Mouse (Mus musculus): Measurements from ENCODE around the gene Pik3r2. TPM values are rescaled to one million over a fixed set of nuclear protein-coding genes. Genes with fewer than 3 reads are reported as not detected.

Pik3r2 gene
- polyA plus RNA-seq, 1 experiment from 2014 or later = 110 TPM

- in situ Hi-C loops (cut with MboI; ENCODE audit: low pct_unique_long_range_greater_than_20kb) = no loop called here
- H3K27me3 ChIP-seq = no peaks in the 10 kb centered on the region
- no peak for TF ChIP-seq CTCF (IDR thresholded peaks at IDR 0.05)
- ChIA-PET POLR2A (interaction anchor here (1.1 kb wide), 1 partner anchor 11 kb away, joined by 3 read pairs; no protein-coding TSS in a partner anchor), CTCF (no interaction called here)
- no peak for ATAC-seq
- DNase-seq (ENCODE audit: low read depth, low spot score) = no peak
These were observed 33.4 kb downstream of the Pik3r2 start for GRCm38 (mm10) chr8:70742981-70743655.

- no peaks in the 10 kb centered on the region for H3K27me3 ChIP-seq
- no peak for TF ChIP-seq CTCF (IDR thresholded peaks at IDR 0.05)
- no peak for ATAC-seq
- no peak for DNase-seq (ENCODE audit: low read depth, low spot score)
- in situ Hi-C loops (cut with MboI; ENCODE audit: low pct_unique_long_range_greater_than_20kb) = no loop called here
- POLR2A ChIA-PET = no interaction called here
- CTCF ChIA-PET = no interaction called here
These were observed 34.3 kb downstream of the Pik3r2 start for GRCm38 (mm10) chr8:70742176-70742575.

GRCm38 (mm10) chr8:70741661-70742060 lies 34.9 kb downstream of the Pik3r2 start:
- no peak for ATAC-seq
- ChIA-PET POLR2A (no interaction called here), CTCF (no interaction called here)
- in situ Hi-C loops (cut with MboI; ENCODE audit: low pct_unique_long_range_greater_than_20kb) = no loop called here
- no peaks in the 10 kb centered on the region for H3K27me3 ChIP-seq
- no peak for DNase-seq (ENCODE audit: low read depth, low spot score)
- no peak for TF ChIP-seq CTCF (IDR thresholded peaks at IDR 0.05)

GRCm38 (mm10) chr8:70738211-70738610 lies 38.3 kb downstream of the Pik3r2 start:
- ATAC-seq (no peak), DNase-seq (ENCODE audit: low read depth, low spot score) (no peak)
- in situ Hi-C loops (cut with MboI; ENCODE audit: low pct_unique_long_range_greater_than_20kb) = no loop called here
- no peaks in the 10 kb centered on the region for H3K27me3 ChIP-seq
- ChIA-PET CTCF (no interaction called here), POLR2A (interaction anchor here (0.6 kb wide), 1 partner anchor 10 kb away, joined by 3 read pairs; no protein-coding TSS in a partner anchor)
- no peak for TF ChIP-seq CTCF (IDR thresholded peaks at IDR 0.05)

- no peaks in the 10 kb centered on the region for H3K27me3 ChIP-seq
- ChIA-PET CTCF (no interaction called here), POLR2A (no interaction called here)
- no peak for DNase-seq (ENCODE audit: low read depth, low spot score)
- in situ Hi-C loops (cut with MboI; ENCODE audit: low pct_unique_long_range_greater_than_20kb) = no loop called here
- no peak for ATAC-seq
- no peak for TF ChIP-seq CTCF (IDR thresholded peaks at IDR 0.05)
These were observed 38.8 kb downstream of the Pik3r2 start for GRCm38 (mm10) chr8:70737705-70738104.

- CTCF ChIA-PET = no interaction called here
- POLR2A ChIA-PET = no interaction called here
- peak; percentile 34 for ATAC-seq
- H3K27me3 ChIP-seq = no peaks in the 10 kb centered on the region
- no peak for TF ChIP-seq CTCF (IDR thresholded peaks at IDR 0.05)
- DNase-seq (ENCODE audit: low read depth, low spot score) = no peak
- in situ Hi-C loops (cut with MboI; ENCODE audit: low pct_unique_long_range_greater_than_20kb) = no loop called here
These were observed 45.6 kb downstream of the Pik3r2 start for GRCm38 (mm10) chr8:70730956-70731355.

GRCm38 (mm10) chr8:70729808-70730475 lies 46.6 kb downstream of the Pik3r2 start:
- DNase-seq (ENCODE audit: low read depth, low spot score) (no peak), ATAC-seq (no peak)
- in situ Hi-C loops (cut with MboI; ENCODE audit: low pct_unique_long_range_greater_than_20kb) = no loop called here
- POLR2A ChIA-PET = no interaction called here
- TF ChIP-seq CTCF (IDR thresholded peaks at IDR 0.05) = no peak
- H3K27me3 ChIP-seq = no peaks in the 10 kb centered on the region
- CTCF ChIA-PET = no interaction called here

- ChIA-PET CTCF (no interaction called here), POLR2A (interaction anchor here (0.7 kb wide), 1 partner anchor 10 kb away, joined by 3 read pairs; no protein-coding TSS in a partner anchor)
- TF ChIP-seq CTCF (IDR thresholded peaks at IDR 0.05) = no peak
- in situ Hi-C loops (cut with MboI; ENCODE audit: low pct_unique_long_range_greater_than_20kb) = no loop called here
- no peak for DNase-seq (ENCODE audit: low read depth, low spot score)
- H3K27me3 ChIP-seq = no peaks in the 10 kb centered on the region
- no peak for ATAC-seq
These were observed 49.8 kb downstream of the Pik3r2 start for GRCm38 (mm10) chr8:70726721-70727120.

- no peak for TF ChIP-seq CTCF (IDR thresholded peaks at IDR 0.05)
- POLR2A ChIA-PET = no interaction called here
- DNase-seq (ENCODE audit: low read depth, low spot score) = no peak
- no peak for ATAC-seq
- CTCF ChIA-PET = no interaction called here
- in situ Hi-C loops (cut with MboI; ENCODE audit: low pct_unique_long_range_greater_than_20kb) = no loop called here
- H3K27me3 ChIP-seq = no peaks in the 10 kb centered on the region
These were observed 50.6 kb downstream of the Pik3r2 start for GRCm38 (mm10) chr8:70725792-70726447.

- no peaks in the 10 kb centered on the region for H3K27me3 ChIP-seq
- in situ Hi-C loops (cut with MboI; ENCODE audit: low pct_unique_long_range_greater_than_20kb) = no loop called here
- ChIA-PET POLR2A (interaction anchor here (0.8 to 0.9 kb wide), 2 partner anchors 10 to 80 kb away, joined by 3 read pairs; no protein-coding TSS in a partner anchor), CTCF (interaction anchor here (1.3 kb wide), 1 partner anchor 39 kb away, joined by 7 read pairs; no protein-coding TSS in a partner anchor)
- no peak for TF ChIP-seq CTCF (IDR thresholded peaks at IDR 0.05)
- no peak for ATAC-seq
- DNase-seq (ENCODE audit: low read depth, low spot score) = no peak
These were observed 52.3 kb downstream of the Pik3r2 start for GRCm38 (mm10) chr8:70724216-70724615.
